Mouse (Mus musculus) spleen, adult 2 months (tissue): ENCODE data around the gene Depdc7.

Experiments used
- CTCF ChIP-seq: fragments of 200-500 bp; IDR thresholded peaks from 2 replicates; pipeline ENCODE4 v1.5.1; 2011; ENCODE audit warnings: mild to moderate bottlenecking, inconsistent platforms; ENCODE audit not compliant: insufficient read depth, insufficient read length, insufficient replicate concordance; ENCODE audit errors: extremely low read depth
- POLR2A ChIP-seq: fragments of 200-500 bp; IDR thresholded peaks from 2 replicates; pipeline ENCODE4 v1.6.1; 2011; ENCODE audit warnings: low read depth, low read length, inconsistent platforms

DNA sequence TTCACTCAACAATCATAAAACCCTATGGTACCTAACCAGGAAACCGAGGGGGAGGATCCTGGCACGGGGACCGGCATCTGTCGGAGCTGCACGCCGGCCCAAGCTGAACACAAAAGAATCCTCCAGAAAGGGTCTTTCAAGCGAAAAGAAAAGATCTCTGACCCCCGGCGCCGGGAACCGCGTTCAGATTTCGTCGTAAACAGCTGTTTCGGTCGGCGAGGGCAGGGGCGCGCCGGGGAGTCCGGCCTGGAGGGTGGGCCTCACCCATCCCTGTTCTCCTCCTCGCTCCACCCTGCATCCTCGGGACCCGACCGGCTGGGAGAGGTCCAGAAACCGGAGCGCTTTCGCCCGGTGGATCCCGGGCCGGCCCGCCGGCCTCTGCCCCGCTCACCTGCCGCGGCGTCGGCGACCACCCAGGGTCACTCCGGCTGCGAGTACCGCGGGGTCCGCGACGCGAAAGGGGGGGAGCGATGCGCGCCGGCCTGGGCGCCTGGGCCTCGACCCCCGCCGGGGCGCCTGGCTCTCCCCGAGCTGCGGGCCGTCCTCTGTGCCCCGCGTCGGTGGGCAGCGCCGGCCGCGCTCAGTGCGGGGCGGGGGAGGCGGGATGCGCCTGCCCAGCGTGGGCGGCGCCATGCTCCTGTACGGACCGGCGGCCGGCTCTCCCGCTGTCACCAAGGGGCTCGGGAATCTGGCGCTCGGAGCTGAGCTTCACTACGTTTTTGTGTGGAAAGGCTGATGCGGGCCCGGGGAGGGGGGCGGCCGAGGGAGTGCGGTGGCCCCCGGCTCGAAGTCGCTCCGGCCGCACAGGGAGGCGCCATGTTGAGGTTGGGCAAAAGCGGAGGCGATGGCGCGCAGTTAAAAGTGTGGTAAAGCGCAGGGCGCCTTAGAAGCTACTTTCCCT, 30.8 kb downstream of the Depdc7 start, which contains the start of gene Tcp11l1:
- no peak for TF ChIP-seq CTCF
- TF ChIP-seq POLR2A = no peak
